Comparison of ENCODE assay signal across 8 mouse cellular contexts in genomic region chr4:148140098-148141011, GRCm38 (mm10). TPM values are rescaled to one million over a fixed set of nuclear protein-coding genes. Genes with fewer than 3 reads are reported as not detected.
DNase-seq lines count a peak whose midpoint lies in the region; ATAC-seq lines count a peak whose summit lies in the region.

No protein-coding gene starts in this region.

- H3K9ac ChIP-seq in hindbrain, embryonic 13.5 days: peak overlapping the region; percentile 80

- peak overlapping the region; percentile 82 for H3K4me2 ChIP-seq in hindbrain, embryonic 13.5 days

- WGBS in hindbrain, embryonic 13.5 days: under 1% methylated on average over 65 of the region's 65 CpGs

- H3K36me3 ChIP-seq in hindbrain, embryonic 13.5 days: peaks cover 23% of the 10 kb centered on the region

- peak; percentile 90 for DNase-seq in NIH3T3 (ENCODE audit: low read depth)
- peak; percentile 97 to 98 for DNase-seq in cerebellum, postnatal 10 days
- DNase-seq in frontal cortex, postnatal 14 days (ENCODE audit: low spot score in 2 of 2): peak; percentile 88 to 93
- peak; percentile 79 to 95 for DNase-seq in layer of hippocampus, postnatal 25 days (ENCODE audit: extremely low spot score in 1 of 2, low spot score in 1 of 2)
- DNase-seq in lung, postnatal 25 days (ENCODE audit: low spot score): peak; percentile 95
- peak; percentile 94 for DNase-seq in retina, embryonic 14.5 days (ENCODE audit: low spot score)
- DNase-seq in thymus, postnatal 4 days: peak; percentile 95

- H3K9me3 ChIP-seq in hindbrain, embryonic 13.5 days: no peaks in the 10 kb centered on the region

- peak; percentile 94 for ATAC-seq in hindbrain, embryonic 13.5 days (ENCODE audit: low FRiP score)

- peak overlapping the region; percentile 63 for H3K4me3 ChIP-seq in hindbrain, embryonic 13.5 days

- peaks cover 36% of the 10 kb centered on the region for H3K4me1 ChIP-seq in hindbrain, embryonic 13.5 days (replicated peaks)

- H3K27me3 ChIP-seq in hindbrain, embryonic 13.5 days: no peaks in the 10 kb centered on the region

- H3K27ac ChIP-seq in hindbrain, embryonic 13.5 days: peak overlapping the region; percentile 92

RNA-seq across cellular contexts. Expression of gene Draxin, which starts 9.9 kb away (rescaled TPM):
- polyA plus RNA-seq in hindbrain, embryonic 13.5 days (2015; fragmentation: Nextera tagmentation; extraction: Ambion mirVana): 17.2 and 20.9 TPM in 2 replicates
- total RNA-seq in layer of hippocampus, postnatal 25 days (2021): 1 to 10 TPM; 2.3 TPM

RNA-seq across cellular contexts. Expression of gene Mad2l2, which starts 10.2 kb away (rescaled TPM):
- 118 and 127 TPM in 2 replicates for polyA plus RNA-seq in hindbrain, embryonic 13.5 days (2015; fragmentation: Nextera tagmentation; extraction: Ambion mirVana)
- 10 to 100 TPM; 15.0 to 16.5 TPM for total RNA-seq in layer of hippocampus, postnatal 25 days (2021)

RNA-seq across cellular contexts. Expression of gene Fbxo6, which starts 11.6 kb away (rescaled TPM):
- polyA plus RNA-seq in hindbrain, embryonic 13.5 days (2015; fragmentation: Nextera tagmentation; extraction: Ambion mirVana): 15.7 and 16.0 TPM in 2 replicates
- total RNA-seq in layer of hippocampus, postnatal 25 days (2021): 10 to 100 TPM; 27.9 to 28.7 TPM

RNA-seq across cellular contexts. Expression of gene Fbxo44, which starts 19.9 kb away (rescaled TPM):
- 91.2 and 98.2 TPM in 2 replicates for polyA plus RNA-seq in hindbrain, embryonic 13.5 days (2015; fragmentation: Nextera tagmentation; extraction: Ambion mirVana)
- total RNA-seq in layer of hippocampus, postnatal 25 days (2021): 100 to 1,000 TPM; 127 TPM

RNA-seq across cellular contexts. Expression of gene Fbxo2, which starts 20.1 kb away (rescaled TPM):
- 5.3 and 7.1 TPM in 2 replicates for polyA plus RNA-seq in hindbrain, embryonic 13.5 days (2015; fragmentation: Nextera tagmentation; extraction: Ambion mirVana)
- 100 to 1,000 TPM in 1 of 2 experiments, 10 to 100 TPM in 1; 97.4 to 116 TPM for total RNA-seq in layer of hippocampus, postnatal 25 days (2021)

Comparison
In these comparisons a context has a peak if more than half of its experiments do, and no peak if none do; other contexts are left out.
1. Peak in every context shown above with its lines: DNase-seq, ATAC-seq, H3K4me3 ChIP-seq and H3K27ac ChIP-seq.